12 mouse cellular contexts compared by ENCODE assay signal in genomic region chr2:71843316-71843715, GRCm38 (mm10). TPM values are rescaled to one million over a fixed set of nuclear protein-coding genes. Genes with fewer than 3 reads are reported as not detected.
DNase-seq lines count a peak whose midpoint lies in the region; ATAC-seq and TF ChIP-seq lines count a peak whose summit lies in the region.
"Had no signal": no experiment of that assay in that cellular context is flagged by ENCODE, and none has a peak within 500 bp of the region (broad histone marks: within the 10 kb centered on the region; RNA-seq: fewer than 3 reads in every experiment).

No protein-coding gene starts in this region.

- no peak overlapping the region for H3K27ac ChIP-seq in liver, embryonic 16.5 days (ENCODE audit: low read length)
- no peak overlapping the region for H3K27ac ChIP-seq in liver, embryonic 12.5 days
- no peak overlapping the region for H3K27ac ChIP-seq in CH12.LX (ENCODE audit: insufficient read depth, low read depth)
- no peak overlapping the region for H3K27ac ChIP-seq in thymus, adult 2 months (ENCODE audit: control insufficient read depth, insufficient read depth, low read length)
- H3K27ac ChIP-seq: gastrocnemius, adult 2 months; heart, embryonic 13.5 days; hindbrain, postnatal 0 days; kidney, embryonic 15.5 days had no signal

- no peak for TF ChIP-seq POLR2A in CH12.LX (IDR thresholded peaks at IDR 0.05; ENCODE audit: low read depth, low read length)
- TF ChIP-seq POLR2A in thymus, adult 2 months (IDR thresholded peaks at IDR 0.05; ENCODE audit: control insufficient read depth, extremely low read depth, insufficient read depth, low read length, poor library complexity): no peak

- no peak overlapping the region for H3K4me2 ChIP-seq in liver, embryonic 16.5 days (ENCODE audit: low read depth, low read length)
- no peak overlapping the region for H3K4me2 ChIP-seq in liver, embryonic 12.5 days
- H3K4me2 ChIP-seq in CH12.LX (ENCODE audit: insufficient read depth, low read depth, poor library complexity, severe bottlenecking): no peak overlapping the region
- H3K4me2 ChIP-seq: heart, embryonic 13.5 days; kidney, embryonic 15.5 days had no signal

- peak; percentile 24; the same call in 1 of the 2 replicates for ATAC-seq in liver, embryonic 16.5 days (ENCODE audit: low read depth)
- ATAC-seq in liver, embryonic 12.5 days: no peak
- peak; percentile 89 for ATAC-seq in granulocyte monocyte progenitor cell, adult 5-6 weeks (replicated peaks; ENCODE audit: poor library complexity, severe bottlenecking)
- ATAC-seq: hindbrain, postnatal 0 days had no signal

- H3K4me3 ChIP-seq in liver, embryonic 16.5 days (ENCODE audit: low read depth, low read length): no peak overlapping the region
- no peak overlapping the region for H3K4me3 ChIP-seq in liver, embryonic 12.5 days
- no peak overlapping the region for H3K4me3 ChIP-seq in CH12.LX (replicated peaks in 1 of 3; ENCODE audit: low read depth in 2 of 3, low read length in 2 of 3, poor library complexity in 1 of 3)
- H3K4me3 ChIP-seq in thymus, adult 2 months (ENCODE audit: control insufficient read depth, insufficient read depth, low read length): no peak overlapping the region
- H3K4me3 ChIP-seq: gastrocnemius, adult 2 months; heart, embryonic 13.5 days; kidney, embryonic 15.5 days had no signal

- no peak for TF ChIP-seq CTCF in CH12.LX (conservative IDR thresholded peaks at IDR 0.05 in 1 of 2, IDR thresholded peaks at IDR 0.05 in 1 of 2; ENCODE audit: low read depth in 2 of 2, low read length in 2 of 2)
- no peak for TF ChIP-seq CTCF in thymus, adult 2 months (IDR thresholded peaks at IDR 0.05; ENCODE audit: borderline replicate concordance, control insufficient read depth, extremely low read depth, insufficient read depth, low read length, poor library complexity)

- H3K36me3 ChIP-seq in liver, embryonic 16.5 days (ENCODE audit: control insufficient read depth, insufficient read depth): no peaks in the 10 kb centered on the region
- no peaks in the 10 kb centered on the region for H3K36me3 ChIP-seq in liver, embryonic 12.5 days
- peaks cover 0 to 39% of the 10 kb centered on the region in 2 experiments for H3K36me3 ChIP-seq in CH12.LX (replicated peaks in 1 of 2; ENCODE audit: control insufficient read depth in 1 of 2, insufficient read depth in 1 of 2, low read length in 1 of 2)
- peaks cover 46% of the 10 kb centered on the region for H3K36me3 ChIP-seq in thymus, adult 2 months (ENCODE audit: control insufficient read depth, insufficient read depth, low read length)

- H3K27me3 ChIP-seq in liver, embryonic 16.5 days (ENCODE audit: control insufficient read depth, insufficient read depth, low read depth, low read length): no peaks in the 10 kb centered on the region
- H3K27me3 ChIP-seq in liver, embryonic 12.5 days (replicated peaks): no peaks in the 10 kb centered on the region
- no peaks in the 10 kb centered on the region for H3K27me3 ChIP-seq in CH12.LX (replicated peaks)
- no peaks in the 10 kb centered on the region for H3K27me3 ChIP-seq in thymus, adult 2 months (ENCODE audit: control insufficient read depth, insufficient read depth, low read length)
- H3K27me3 ChIP-seq: heart, embryonic 13.5 days; kidney, embryonic 15.5 days had no signal

- H3K9me3 ChIP-seq in liver, embryonic 16.5 days (replicated peaks; ENCODE audit: control insufficient read depth, low read length): no peaks in the 10 kb centered on the region
- no peaks in the 10 kb centered on the region for H3K9me3 ChIP-seq in liver, embryonic 12.5 days (replicated peaks)
- H3K9me3 ChIP-seq in CH12.LX (replicated peaks; ENCODE audit: low read length): no peaks in the 10 kb centered on the region
- H3K9me3 ChIP-seq: heart, embryonic 13.5 days; kidney, embryonic 15.5 days had no signal

- dilution Hi-C loops in CH12.LX (cut with MboI; ENCODE audit: extremely low pct_ligation_motif_present, extremely low pct_unique_long_range_greater_than_20kb, low sequenced_read_pairs): no loop called here

- H3K9ac ChIP-seq in liver, embryonic 16.5 days (ENCODE audit: low read depth, low read length): no peak overlapping the region
- no peak overlapping the region for H3K9ac ChIP-seq in liver, embryonic 12.5 days
- no peak overlapping the region for H3K9ac ChIP-seq in CH12.LX (ENCODE audit: insufficient read depth, low read depth)
- H3K9ac ChIP-seq: heart, embryonic 13.5 days; kidney, embryonic 15.5 days had no signal

- TF ChIP-seq RAD21 in CH12.LX (IDR thresholded peaks at IDR 0.05; ENCODE audit: low read depth, low read length): no peak

- TF ChIP-seq EP300 in CH12.LX (IDR thresholded peaks at IDR 0.05; ENCODE audit: low read length): no peak

- in situ Hi-C loops in CH12.LX (cut with MboI; ENCODE audit: low pct_ligation_motif_present, low pct_unique_long_range_greater_than_20kb, low sequenced_read_pairs): no loop called here

- WGBS in liver, embryonic 16.5 days (ENCODE audit: insufficient replicate concordance): 46% methylated on average over 9 of the region's 9 CpGs
- 61% methylated on average over 9 of the region's 9 CpGs for WGBS in liver, embryonic 12.5 days (ENCODE audit: insufficient replicate concordance)
- 23% methylated on average over 9 of the region's 9 CpGs for WGBS in thymus, adult 2 months

- no peaks in the 10 kb centered on the region for H3K79me2 ChIP-seq in CH12.LX (replicated peaks; ENCODE audit: control insufficient read depth, extremely low read depth, insufficient read depth, poor library complexity, severe bottlenecking)

- DNase-seq in CH12.LX (ENCODE audit: extremely low read depth): peak; percentile 33
- peak; percentile 34 for DNase-seq in thymus, adult 2 months
- no peak for DNase-seq in embryo, embryonic 10.5 days (ENCODE audit: low spot score)
- no peak for DNase-seq in layer of hippocampus, postnatal 14 days (ENCODE audit: low spot score in 2 of 2)
- DNase-seq: gastrocnemius, adult 2 months; lung, postnatal 4 days had no signal

- no peaks in the 10 kb centered on the region for H3K4me1 ChIP-seq in liver, embryonic 16.5 days (ENCODE audit: control insufficient read depth, low read depth, low read length)
- no peaks in the 10 kb centered on the region for H3K4me1 ChIP-seq in liver, embryonic 12.5 days
- peaks cover 3 to 16% of the 10 kb centered on the region in 2 experiments; a peak in 3 of 4 replicates for H3K4me1 ChIP-seq in CH12.LX (ENCODE audit: control insufficient read depth in 1 of 2, insufficient read depth in 2 of 2)
- peaks cover 12% of the 10 kb centered on the region for H3K4me1 ChIP-seq in thymus, adult 2 months (replicated peaks; ENCODE audit: control insufficient read depth, insufficient read depth, low read length)
- H3K4me1 ChIP-seq: kidney, embryonic 15.5 days had no signal

TF ChIP-seq in CH12.LX, 34 proteins besides CTCF, POLR2A, EP300 and RAD21:
- TF ChIP-seq IRF4 (IDR thresholded peaks at IDR 0.05; ENCODE audit: low read depth, low read length) (no peak), TBP (conservative IDR thresholded peaks at IDR 0.05; ENCODE audit: low read depth, low read length) (no peak), E2F4 (IDR thresholded peaks at IDR 0.05; ENCODE audit: insufficient replicate concordance, low read depth, low read length) (no peak), MAX (IDR thresholded peaks at IDR 0.05; ENCODE audit: low read length) (no peak), CHD1 (IDR thresholded peaks at IDR 0.05; ENCODE audit: low read depth, low read length) (no peak), TCF12 (IDR thresholded peaks at IDR 0.05; ENCODE audit: low read depth, low read length) (no peak), CHD2 (IDR thresholded peaks at IDR 0.05; ENCODE audit: low read length) (no peak), ETS1 (conservative IDR thresholded peaks at IDR 0.05; ENCODE audit: low read depth, low read length) (no peak), SIN3A (IDR thresholded peaks at IDR 0.05; ENCODE audit: low read length) (no peak), JUN (IDR thresholded peaks at IDR 0.05; ENCODE audit: insufficient read depth, low read depth, low read length) (no peak), SMC3 (IDR thresholded peaks at IDR 0.05; ENCODE audit: low read depth, low read length) (no peak), UBTF (IDR thresholded peaks at IDR 0.05; ENCODE audit: low read depth, low read length) (no peak), BHLHE40 (IDR thresholded peaks at IDR 0.05; ENCODE audit: low read depth, low read length) (no peak), PAX5 (IDR thresholded peaks at IDR 0.05; ENCODE audit: low read length) (no peak), ZNF384 (IDR thresholded peaks at IDR 0.05; ENCODE audit: low read depth, low read length) (no peak), MAZ (IDR thresholded peaks at IDR 0.05; ENCODE audit: low read depth, low read length) (no peak), USF1 (IDR thresholded peaks at IDR 0.05; ENCODE audit: low read depth, low read length) (no peak), GABPA (IDR thresholded peaks at IDR 0.05; ENCODE audit: insufficient replicate concordance, low read depth, low read length) (no peak), MXI1 (IDR thresholded peaks at IDR 0.05; ENCODE audit: low read depth, low read length) (no peak)

RNA-seq across cellular contexts. Expression of gene Pdk1, which starts 29.7 kb away (rescaled TPM):
- 45.0 and 45.6 TPM in 2 replicates for polyA plus RNA-seq in liver, embryonic 16.5 days (2015; fragmentation: Nextera tagmentation; extraction: Ambion mirVana)
- polyA plus RNA-seq in liver, embryonic 12.5 days (2016; fragmentation: Nextera tagmentation; extraction: Ambion mirVana): 70.0 and 70.5 TPM in 2 replicates
- total RNA-seq in CH12.LX (2012; rRNA removed) (20.9 and 59.9 TPM in 2 replicates), CH12.LX (2014; rRNA removed) (75.3 and 78.5 TPM in 2 replicates)
- 26.4 and 35.9 TPM in 2 replicates for polyA plus RNA-seq in CH12.LX (2012; ENCODE audit: insufficient read length, low read depth)
- 20.5 and 44.3 TPM in 2 replicates for total RNA-seq in granulocyte monocyte progenitor cell, adult 5-6 weeks (2014; fragmentation: Nextera tagmentation)
- total RNA-seq in granulocyte monocyte progenitor cell, adult 5-6 weeks (2017): 77.7 and 82.7 TPM in 2 replicates
- 43.7 and 50.6 TPM in 2 replicates for polyA plus RNA-seq in thymus, adult 2 months (2012; rRNA removed)
- 10 to 100 TPM; 30.1 to 33.5 TPM for total RNA-seq in layer of hippocampus, postnatal 14 days (2021)

Comparison
In these comparisons a context has a peak if more than half of its experiments do, and no peak if none do; other contexts are left out.
1. DNase-seq: peak in CH12.LX (single experiment) and thymus, adult 2 months (single experiment); none in embryo, embryonic 10.5 days (single experiment) and layer of hippocampus, postnatal 14 days (0 of 2).